Mouse (Mus musculus) cerebellum, adult 8-10 months (tissue): ENCODE results near the gene 3425401B19Rik.
A peak's percentile ranks its signal among the peaks of the same experiment; 100 is the strongest.

Experiments
- DNase-seq: peaks from one replicate; pipeline ENCODE4 v3.0.0; 2022

Gene 3425401B19Rik

GRCm38 (mm10) chr14:32685124-32685826 is at the start of gene 3425401B19Rik:
TSS of gene 3425401B19Rik (minus strand) at chr14:32685293.
- DNase-seq = no peak

GRCm38 (mm10) chr14:32732961-32733360 is 47.9 kb upstream of the 3425401B19Rik start:
- DNase-seq = no peak

GRCm38 (mm10) chr14:32726864-32727263 is 41.8 kb upstream of the 3425401B19Rik start:
- no peak for DNase-seq

- no peak for DNase-seq
Measured at GRCm38 (mm10) chr14:32721461-32721860, 36.4 kb upstream of the 3425401B19Rik start.

GRCm38 (mm10) chr14:32716763-32717439 is 31.8 kb upstream of the 3425401B19Rik start:
- no peak for DNase-seq

GRCm38 (mm10) chr14:32715489-32715888 is 30.4 kb upstream of the 3425401B19Rik start:
- no peak for DNase-seq

- no peak for DNase-seq
Measured at GRCm38 (mm10) chr14:32715076-32715475, 30.0 kb upstream of the 3425401B19Rik start.

- DNase-seq = no peak
Measured at GRCm38 (mm10) chr14:32709861-32710260, 24.8 kb upstream of the 3425401B19Rik start.

- no peak for DNase-seq
Measured at GRCm38 (mm10) chr14:32708756-32709155, 23.7 kb upstream of the 3425401B19Rik start.

GRCm38 (mm10) chr14:32707938-32708337 is 22.8 kb upstream of the 3425401B19Rik start:
- DNase-seq = no peak

- DNase-seq = no peak
Measured at GRCm38 (mm10) chr14:32700972-32701371, 15.9 kb upstream of the 3425401B19Rik start.

- DNase-seq = no peak
Measured at GRCm38 (mm10) chr14:32698556-32698955, 13.5 kb upstream of the 3425401B19Rik start.

- no peak for DNase-seq
Measured at GRCm38 (mm10) chr14:32697774-32698173, 12.7 kb upstream of the 3425401B19Rik start.

- DNase-seq = no peak
Measured at GRCm38 (mm10) chr14:32696344-32696743, 11.3 kb upstream of the 3425401B19Rik start.

- DNase-seq = no peak
Measured at GRCm38 (mm10) chr14:32695906-32696305, 10.8 kb upstream of the 3425401B19Rik start.

- DNase-seq = no peak
Measured at GRCm38 (mm10) chr14:32684735-32685105, 373 bp downstream of the 3425401B19Rik start.

- DNase-seq = no peak
Measured at GRCm38 (mm10) chr14:32683982-32684734, 935 bp downstream of the 3425401B19Rik start.

- peak; percentile 31 for DNase-seq
Measured at GRCm38 (mm10) chr14:32683251-32683838, 1.7 kb downstream of the 3425401B19Rik start.

- DNase-seq = no peak
Measured at GRCm38 (mm10) chr14:32682536-32682935, 2.6 kb downstream of the 3425401B19Rik start.

- DNase-seq = no peak
Measured at GRCm38 (mm10) chr14:32681603-32682002, 3.5 kb downstream of the 3425401B19Rik start.

- no peak for DNase-seq
Measured at GRCm38 (mm10) chr14:32678565-32678964, 6.5 kb downstream of the 3425401B19Rik start.

- no peak for DNase-seq
Measured at GRCm38 (mm10) chr14:32673178-32673577, 11.9 kb downstream of the 3425401B19Rik start.

- DNase-seq = no peak
Measured at GRCm38 (mm10) chr14:32663099-32663498, 22.0 kb downstream of the 3425401B19Rik start.
